In the genomic region with DNA sequence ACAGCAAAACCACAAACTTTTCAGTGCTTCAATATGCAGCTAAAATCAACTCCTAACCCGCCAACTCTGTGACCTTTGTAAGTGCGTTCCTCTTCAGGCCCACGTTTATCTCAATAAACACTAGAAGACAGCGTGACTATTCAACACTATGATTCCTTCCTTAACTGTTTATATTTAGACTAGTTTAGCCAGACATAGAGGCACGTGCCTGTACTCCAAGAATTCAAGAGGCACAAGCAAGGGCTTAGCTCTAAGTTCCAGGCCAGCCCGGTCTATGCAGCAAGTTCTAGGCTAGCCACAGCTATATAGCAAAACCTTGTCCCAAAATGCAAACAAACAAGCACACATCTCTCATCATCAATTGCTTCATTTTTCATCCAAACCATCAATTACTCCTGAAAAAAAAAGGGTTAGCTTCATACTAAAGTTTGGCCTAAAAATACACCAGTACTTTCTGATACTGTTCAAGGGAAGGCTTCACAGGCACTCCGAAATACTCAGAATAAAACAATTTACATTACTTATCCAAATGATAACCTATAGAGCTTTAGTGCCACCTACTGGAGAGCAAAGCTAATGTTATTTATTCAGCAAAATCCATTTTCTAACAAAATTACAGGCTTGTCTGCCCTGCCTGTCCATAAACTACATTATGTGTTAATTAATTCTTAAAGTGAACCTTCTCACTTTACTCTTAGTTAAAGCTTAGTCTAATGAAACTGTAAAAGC, we compare ENCODE assay signal across 9 mouse cellular contexts. TPM values are rescaled to one million over a fixed set of nuclear protein-coding genes. Genes with fewer than 3 reads are reported as not detected.
DNase-seq lines count a peak whose midpoint lies in the region; ATAC-seq and TF ChIP-seq lines count a peak whose summit lies in the region.
"Had no signal": no experiment of that assay in that cellular context is flagged by ENCODE, and none has a peak within 500 bp of the region (broad histone marks: within the 10 kb centered on the region; RNA-seq: fewer than 3 reads in every experiment).

No protein-coding gene starts in this region.

- no peak for TF ChIP-seq EP300 in liver, postnatal 0 days (IDR thresholded peaks at IDR 0.05; ENCODE audit: low read depth)

- no peak overlapping the region for H3K4me3 ChIP-seq in forebrain, embryonic 14.5 days (ENCODE audit: low read depth, low read length)
- no peak overlapping the region for H3K4me3 ChIP-seq in forebrain, embryonic 10.5 days
- no peak overlapping the region for H3K4me3 ChIP-seq in liver, postnatal 0 days (ENCODE audit: low read depth, low read length)
- H3K4me3 ChIP-seq in liver, embryonic 11.5 days (ENCODE audit: low read depth, low read length), result no peak overlapping the region
- H3K4me3 ChIP-seq: megakaryocyte, embryonic 14.5 days had no signal

- intact Hi-C loops in heart, postnatal 10 days (cut with DNase I), result loop anchor here (2.0 to 5.0 kb wide), 2 partner anchors 196 to 1476 kb away; partner anchors contain the start of gene Htr1a

- no peaks in the 10 kb centered on the region for H3K9me3 ChIP-seq in forebrain, embryonic 14.5 days (replicated peaks; ENCODE audit: control insufficient read depth, low read length)
- no peaks in the 10 kb centered on the region for H3K9me3 ChIP-seq in forebrain, embryonic 10.5 days
- H3K9me3 ChIP-seq in liver, postnatal 0 days (ENCODE audit: low read length), result no peaks in the 10 kb centered on the region
- H3K9me3 ChIP-seq in liver, embryonic 11.5 days (ENCODE audit: control insufficient read depth, low read length), result no peaks in the 10 kb centered on the region
- H3K9me3 ChIP-seq: megakaryocyte, embryonic 14.5 days had no signal

- H3K9ac ChIP-seq in forebrain, embryonic 14.5 days (ENCODE audit: low read length), result no peak overlapping the region
- H3K9ac ChIP-seq in liver, postnatal 0 days (replicated peaks), result no peak overlapping the region
- H3K9ac ChIP-seq in liver, embryonic 11.5 days (ENCODE audit: low read depth, low read length), result no peak overlapping the region

- 91% methylated on average over 7 of the region's 7 CpGs for WGBS in forebrain, embryonic 14.5 days
- 96% methylated on average over 7 of the region's 7 CpGs for WGBS in forebrain, embryonic 10.5 days
- WGBS in liver, postnatal 0 days (ENCODE audit: insufficient replicate concordance), result 77% methylated on average over 7 of the region's 7 CpGs
- WGBS in liver, embryonic 11.5 days, result 80% methylated on average over 7 of the region's 7 CpGs

- peak; percentile 72 for TF ChIP-seq CTCF in liver, postnatal 0 days (IDR thresholded peaks at IDR 0.05; ENCODE audit: low read depth)

- ATAC-seq in forebrain, embryonic 14.5 days, result no peak
- no peak for ATAC-seq in liver, postnatal 0 days
- no peak for ATAC-seq in liver, embryonic 11.5 days (replicated peaks; ENCODE audit: low FRiP score)

- H3K27ac ChIP-seq in forebrain, embryonic 14.5 days (ENCODE audit: low read depth, low read length), result no peak overlapping the region
- no peak overlapping the region for H3K27ac ChIP-seq in forebrain, embryonic 10.5 days
- no peak overlapping the region for H3K27ac ChIP-seq in liver, postnatal 0 days (ENCODE audit: low read depth)
- H3K27ac ChIP-seq in liver, embryonic 11.5 days (ENCODE audit: low read depth, low read length), result no peak overlapping the region

- H3K27me3 ChIP-seq in forebrain, embryonic 14.5 days (replicated peaks; ENCODE audit: control insufficient read depth, insufficient read depth, low read length), result no peaks in the 10 kb centered on the region
- H3K27me3 ChIP-seq in forebrain, embryonic 10.5 days (ENCODE audit: poor library complexity, severe bottlenecking), result no peaks in the 10 kb centered on the region
- no peaks in the 10 kb centered on the region for H3K27me3 ChIP-seq in liver, postnatal 0 days (ENCODE audit: insufficient read depth, low read length)
- H3K27me3 ChIP-seq in liver, embryonic 11.5 days (replicated peaks; ENCODE audit: control insufficient read depth, insufficient read depth, low read length), result no peaks in the 10 kb centered on the region
- H3K27me3 ChIP-seq: megakaryocyte, embryonic 14.5 days had no signal

- no peaks in the 10 kb centered on the region for H3K4me1 ChIP-seq in forebrain, embryonic 14.5 days (ENCODE audit: control insufficient read depth, insufficient read depth, low read length)
- H3K4me1 ChIP-seq in forebrain, embryonic 10.5 days, result no peaks in the 10 kb centered on the region
- no peaks in the 10 kb centered on the region for H3K4me1 ChIP-seq in liver, postnatal 0 days (ENCODE audit: insufficient read depth)
- H3K4me1 ChIP-seq in liver, embryonic 11.5 days (replicated peaks; ENCODE audit: control insufficient read depth, insufficient read depth, low read length), result peaks cover 4% of the 10 kb centered on the region; the same call in 1 of the 2 replicates

- H3K36me3 ChIP-seq in forebrain, embryonic 14.5 days (ENCODE audit: control insufficient read depth, insufficient read depth, low read length), result peaks cover 27% of the 10 kb centered on the region
- peaks cover 65% of the 10 kb centered on the region for H3K36me3 ChIP-seq in forebrain, embryonic 10.5 days (replicated peaks)
- H3K36me3 ChIP-seq in liver, postnatal 0 days (replicated peaks; ENCODE audit: insufficient read depth, low read length), result peaks cover 22% of the 10 kb centered on the region
- H3K36me3 ChIP-seq in liver, embryonic 11.5 days (ENCODE audit: control insufficient read depth, insufficient read depth, low read length), result peaks cover 7% of the 10 kb centered on the region

- DNase-seq in forebrain, embryonic 14.5 days (ENCODE audit: low spot score), result peak; percentile 87
- DNase-seq in forebrain, embryonic 10.5 days (ENCODE audit: extremely low spot score, low spot score), result no peak
- no peak for DNase-seq in liver, postnatal 0 days
- DNase-seq in liver, embryonic 11.5 days (ENCODE audit: low spot score), result no peak
- DNase-seq in heart, postnatal 10 days, result peak; percentile 18 to 47
- peak; percentile 21 for DNase-seq in retina, postnatal 7 days (ENCODE audit: low read depth, low spot score)
- DNase-seq in B cell, adult 2 months, result no peak
- no peak for DNase-seq in testis, postnatal 14 days (ENCODE audit: low spot score)

- H3K4me2 ChIP-seq in forebrain, embryonic 14.5 days (ENCODE audit: low read length), result no peak overlapping the region
- H3K4me2 ChIP-seq in liver, postnatal 0 days (ENCODE audit: low read depth, low read length), result no peak overlapping the region
- no peak overlapping the region for H3K4me2 ChIP-seq in liver, embryonic 11.5 days

RNA-seq across cellular contexts. Expression of gene Ipo11, which starts 18.3 kb away (rescaled TPM):
- 46.8 and 50.6 TPM in 2 replicates for polyA plus RNA-seq in forebrain, embryonic 14.5 days (2014; fragmentation: Nextera tagmentation; extraction: Ambion mirVana)
- 108 and 114 TPM in 2 replicates for polyA plus RNA-seq in forebrain, embryonic 10.5 days (2016; fragmentation: Nextera tagmentation; extraction: Ambion mirVana)
- 16.0 and 17.1 TPM in 2 replicates for polyA plus RNA-seq in liver, postnatal 0 days (2015; fragmentation: Nextera tagmentation; extraction: Ambion mirVana)
- 82.3 and 93.3 TPM in 2 replicates for polyA plus RNA-seq in liver, embryonic 11.5 days (2014; fragmentation: Nextera tagmentation; extraction: Ambion mirVana)
- 10 to 100 TPM; 26.9 to 27.4 TPM for total RNA-seq in heart, postnatal 10 days (2021)

RNA-seq across cellular contexts. Expression of gene Dimt1, which starts 28.4 kb away (rescaled TPM):
- polyA plus RNA-seq in forebrain, embryonic 14.5 days (2014; fragmentation: Nextera tagmentation; extraction: Ambion mirVana), result 47.6 and 52.2 TPM in 2 replicates
- 50.1 and 56.1 TPM in 2 replicates for polyA plus RNA-seq in forebrain, embryonic 10.5 days (2016; fragmentation: Nextera tagmentation; extraction: Ambion mirVana)
- polyA plus RNA-seq in liver, postnatal 0 days (2015; fragmentation: Nextera tagmentation; extraction: Ambion mirVana), result 9.4 and 10.1 TPM in 2 replicates
- 47.2 and 51.1 TPM in 2 replicates for polyA plus RNA-seq in liver, embryonic 11.5 days (2014; fragmentation: Nextera tagmentation; extraction: Ambion mirVana)
- 1 to 10 TPM; 8.2 to 9.7 TPM for total RNA-seq in heart, postnatal 10 days (2021)

Comparison
In these comparisons a context has a peak if more than half of its experiments do, and no peak if none do; other contexts are left out.
1. DNase-seq: peak in forebrain, embryonic 14.5 days (single experiment), heart, postnatal 10 days (2 of 2) and retina, postnatal 7 days (single experiment); none in forebrain, embryonic 10.5 days (single experiment), liver, postnatal 0 days (single experiment), liver, embryonic 11.5 days (single experiment), B cell, adult 2 months (0 of 2) and testis, postnatal 14 days (single experiment).